Mouse (Mus musculus) gastrocnemius, postnatal 4 days (tissue): ENCODE measurements around the gene Gria1. TPM values are rescaled to one million over a fixed set of nuclear protein-coding genes. Genes with fewer than 3 reads are reported as not detected.

Experiments used
- DNase-seq, 2 experiments: peaks; one replicate each; pipeline ENCODE4 v3.0.0; 2021 to 2022; ENCODE audit warnings: low spot score in 2 of 2, mixed read lengths in 2 of 2
- long read RNA-seq, 2 experiments: library from polyadenylated mRNA; stranded (forward); transcript quantifications; one replicate each; pipeline ENCODE4 v2.0.0; 2021
- total RNA-seq, 2 experiments: library from RNA; stranded (reverse); gene quantifications; 2 replicates each; pipeline ENCODE4 v1.2.3; 2021

Gria1 gene
- under 1 TPM; 0.20 to 0.21 TPM for total RNA-seq
- long read RNA-seq, experiment 1 = 0 reads
- long read RNA-seq, experiment 2, full-length matches to known transcripts = 1 of 1 reads
- long read RNA-seq, experiment 2, partial matches to known transcripts = 0 of 1 reads
- long read RNA-seq, experiment 2, other reads (novel, unspliced or antisense) = 0 of 1 reads

DNA sequence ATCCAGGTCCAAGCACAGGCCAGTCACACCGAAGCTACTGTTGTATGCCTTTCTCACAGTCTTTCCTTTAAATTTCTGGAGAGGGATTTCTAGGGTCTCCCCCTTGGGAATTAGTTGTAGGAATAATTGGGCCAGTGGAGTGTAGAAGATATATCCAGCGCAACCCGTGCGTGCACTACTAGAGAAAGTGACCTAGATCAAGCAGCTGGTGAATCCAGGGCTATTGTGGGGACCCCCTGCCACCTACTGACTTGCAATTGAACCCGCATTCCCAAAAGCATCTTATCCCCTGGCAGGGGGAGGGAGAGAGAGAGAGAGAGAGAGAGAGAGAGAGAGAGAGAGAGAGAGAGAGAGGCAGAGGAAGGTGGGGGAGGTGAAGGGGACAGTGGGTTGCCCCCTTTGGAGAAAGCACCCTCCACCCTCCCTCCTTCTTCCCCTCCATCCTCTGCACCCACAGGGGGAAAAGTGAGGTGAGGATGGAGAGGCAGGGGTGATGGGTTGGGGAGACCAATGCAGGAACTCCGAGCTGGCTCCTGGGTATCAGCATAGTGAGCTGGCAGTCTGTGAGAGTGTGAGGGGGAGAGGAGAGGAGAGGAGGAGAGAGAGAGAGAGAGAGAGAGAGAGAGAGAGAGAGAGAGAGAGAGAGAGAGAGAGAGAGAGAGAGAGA lies at the start of gene Gria1:
TSS of gene Gria1 (plus strand) at position 364 of the 667 bp plus-strand sequence.
- no peak for DNase-seq

DNA sequence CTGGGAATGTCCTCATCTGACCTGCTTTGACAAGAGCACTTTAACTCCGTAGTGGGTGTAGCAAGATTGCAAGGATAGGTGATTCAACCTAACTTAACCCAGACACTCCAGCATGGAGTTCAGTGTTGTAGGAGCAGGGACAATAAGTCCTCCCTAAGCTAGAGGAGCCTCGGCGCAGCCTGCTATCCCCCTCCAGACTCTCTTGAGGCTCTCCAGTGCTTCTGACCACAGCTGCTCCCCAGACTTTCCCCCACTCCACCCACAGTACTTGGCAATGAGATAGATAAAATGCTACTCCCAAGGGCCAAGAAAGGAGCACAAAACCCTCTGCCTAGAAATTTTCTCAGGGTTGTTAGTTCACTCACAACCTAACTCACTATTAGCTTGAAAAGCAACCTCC lies 49.4 kb upstream of the Gria1 start:
- no peak for DNase-seq

DNA sequence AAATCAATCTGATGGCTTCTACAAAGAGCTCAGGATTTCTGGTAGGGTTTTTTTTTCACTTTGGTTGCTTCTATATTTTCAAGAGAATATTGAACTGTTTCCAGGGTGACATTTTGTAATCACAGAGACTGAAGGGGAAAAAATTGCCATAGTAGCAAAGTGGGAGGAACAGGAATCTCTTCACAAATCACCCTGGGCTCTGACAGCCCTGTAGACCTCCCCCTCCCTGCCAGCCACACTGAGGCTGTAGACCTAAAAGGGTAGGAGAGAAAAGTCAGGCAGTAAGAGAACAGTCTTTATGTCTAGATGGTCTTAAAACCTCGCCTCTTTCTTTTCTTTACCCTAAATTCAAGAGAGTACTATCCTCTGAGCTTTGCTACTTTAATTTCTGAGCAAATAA lies 38.4 kb upstream of the Gria1 start:
- DNase-seq = no peak

DNA sequence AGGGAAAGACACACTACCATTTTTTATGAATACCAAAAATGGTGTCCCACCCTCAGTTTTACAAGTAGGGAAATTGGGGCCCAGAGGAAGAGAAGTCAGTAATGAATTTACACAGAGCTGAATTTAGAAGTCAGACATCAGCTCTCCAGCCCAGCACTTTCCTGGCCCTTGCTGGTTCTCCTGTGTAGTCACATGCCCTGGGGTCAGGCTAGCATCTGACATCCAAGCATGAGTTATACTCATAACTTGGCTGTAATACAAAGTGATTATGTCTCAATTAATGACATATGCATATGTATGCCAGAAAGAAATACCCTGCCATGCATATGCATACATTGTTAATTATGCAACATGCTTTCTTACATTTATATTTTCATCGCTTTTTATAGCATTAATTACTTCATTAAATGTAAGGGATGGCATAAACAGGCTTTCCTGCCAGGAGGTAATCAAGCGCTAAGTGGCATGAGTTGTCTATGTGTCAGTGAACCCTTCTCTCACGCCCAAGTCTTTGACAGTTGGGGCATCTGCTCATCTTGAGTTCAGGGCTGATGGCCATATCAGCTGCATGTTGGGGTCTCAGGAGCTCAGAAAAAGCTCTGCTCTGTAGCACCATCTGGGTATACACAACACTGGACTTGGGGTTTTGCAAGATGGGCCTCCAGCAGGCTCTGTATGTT lies 26.7 kb upstream of the Gria1 start:
- no peak for DNase-seq

DNA sequence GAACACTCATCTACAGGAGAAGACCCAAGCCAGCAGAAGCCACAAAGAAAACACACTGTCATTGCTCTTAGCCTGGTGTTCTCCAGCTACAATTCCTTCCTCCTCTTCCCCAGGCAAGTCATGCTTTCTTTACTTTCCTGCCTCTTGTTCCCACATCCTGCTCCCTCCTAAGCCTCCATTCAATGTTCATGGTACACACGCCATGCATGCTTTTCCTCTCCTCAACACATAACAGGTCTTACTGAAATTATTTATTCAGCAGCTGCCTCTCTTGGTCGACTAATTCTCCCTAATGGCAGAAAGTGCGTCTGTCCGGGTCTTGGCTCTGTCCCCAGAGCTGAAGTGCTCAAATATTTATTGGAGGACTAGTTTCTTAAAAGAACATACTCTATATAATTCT lies 25.7 kb upstream of the Gria1 start:
- no peak for DNase-seq

DNA sequence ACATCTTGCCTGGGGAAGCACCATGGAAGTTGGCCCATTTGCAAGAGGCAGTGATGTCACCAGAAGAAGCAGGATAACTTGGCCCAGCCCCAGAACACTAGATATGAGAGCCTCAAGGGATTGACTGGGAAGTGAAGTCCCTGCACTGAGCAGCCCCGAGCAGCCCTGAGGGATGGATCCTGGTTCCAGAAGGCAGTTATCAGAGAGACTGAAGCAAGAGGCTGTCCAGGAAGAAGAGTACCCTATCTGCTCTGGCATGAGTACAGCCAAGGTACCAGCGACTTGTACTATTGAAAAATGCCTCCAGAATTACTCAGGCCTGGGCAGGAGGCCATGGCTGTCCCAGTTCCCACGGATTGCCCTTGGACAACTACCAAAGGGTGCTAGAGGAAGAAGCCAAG lies 11.6 kb upstream of the Gria1 start:
- DNase-seq = peak in 1 of 2 experiments; percentile 19

DNA sequence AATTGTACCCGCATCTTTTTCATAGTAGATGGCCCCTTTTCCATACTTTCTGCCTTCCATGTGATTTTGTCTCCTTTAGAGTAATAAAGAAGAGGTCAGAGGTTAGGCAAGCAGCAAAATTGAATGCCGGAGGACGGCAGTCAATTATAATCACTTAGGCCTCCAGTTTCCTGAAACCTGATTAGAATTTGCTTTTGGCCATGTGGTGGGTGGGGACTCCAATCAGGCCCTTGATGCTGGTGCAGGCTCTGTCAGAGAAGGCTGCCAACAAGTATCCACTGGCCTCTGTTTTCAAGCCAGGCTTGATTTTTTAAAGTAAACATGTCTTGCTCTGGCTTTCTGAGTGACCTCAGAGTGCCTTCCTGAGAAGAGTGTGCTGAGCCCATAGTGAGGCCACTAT lies 6.6 kb upstream of the Gria1 start:
- no peak for DNase-seq

DNA sequence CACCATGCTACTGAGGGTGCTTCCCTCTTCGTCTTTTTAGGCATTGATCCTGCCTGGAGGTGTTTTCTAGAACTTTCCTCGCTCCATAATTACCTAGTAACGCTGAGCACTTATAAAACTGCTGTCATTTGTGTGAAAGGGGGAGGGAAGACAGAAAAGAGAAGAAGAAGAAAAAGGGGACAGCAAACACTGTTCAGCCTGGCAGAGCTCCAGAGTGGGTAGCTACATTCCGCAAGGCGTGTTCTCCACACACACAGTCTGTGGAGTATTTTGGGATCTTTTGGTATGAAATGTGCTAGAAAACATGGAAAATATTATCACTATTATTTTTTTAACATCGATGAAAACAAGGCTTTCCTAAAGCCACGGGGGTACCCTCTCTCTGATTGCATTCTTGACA lies 5.8 kb upstream of the Gria1 start:
- no peak for DNase-seq

DNA sequence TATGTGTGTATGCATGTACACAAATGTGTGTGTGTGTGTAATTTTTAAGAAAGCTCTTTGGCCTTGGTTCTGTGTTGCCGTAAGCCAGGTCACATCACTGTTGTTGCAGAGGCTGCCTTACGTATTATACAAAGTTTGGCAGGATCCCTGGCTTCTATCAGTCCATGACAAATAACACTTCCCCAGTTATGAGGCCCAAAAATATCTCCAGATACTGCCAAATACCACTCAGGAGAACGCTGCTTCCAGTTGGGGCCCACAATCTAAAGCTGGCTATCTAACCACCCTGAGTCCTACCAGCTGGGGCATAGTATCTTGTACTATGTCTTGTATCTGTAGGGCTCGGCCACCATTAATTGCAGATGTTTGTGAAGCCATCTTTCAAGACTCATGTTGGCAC lies 3.4 kb upstream of the Gria1 start:
- no peak for DNase-seq

DNA sequence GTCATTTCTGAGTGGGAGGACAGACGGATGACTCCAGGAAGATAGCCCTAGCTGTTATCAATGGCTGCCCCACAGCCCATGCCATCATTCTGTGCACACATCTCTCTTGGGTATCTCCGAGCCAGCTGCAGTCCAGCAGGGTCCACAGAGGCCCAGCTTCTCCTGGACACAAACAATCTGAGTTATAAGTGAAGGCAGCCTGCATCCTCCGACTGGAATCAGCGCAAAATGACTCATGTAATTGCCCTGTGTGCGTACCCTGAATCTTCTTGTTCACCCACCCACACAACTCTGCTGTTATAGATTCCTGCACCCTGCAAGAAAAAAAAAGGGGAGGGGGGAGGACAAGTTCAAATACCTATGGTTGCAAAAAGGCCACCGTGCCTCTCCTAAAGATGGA lies 576 bp upstream of the Gria1 start:
- DNase-seq = no peak

DNA sequence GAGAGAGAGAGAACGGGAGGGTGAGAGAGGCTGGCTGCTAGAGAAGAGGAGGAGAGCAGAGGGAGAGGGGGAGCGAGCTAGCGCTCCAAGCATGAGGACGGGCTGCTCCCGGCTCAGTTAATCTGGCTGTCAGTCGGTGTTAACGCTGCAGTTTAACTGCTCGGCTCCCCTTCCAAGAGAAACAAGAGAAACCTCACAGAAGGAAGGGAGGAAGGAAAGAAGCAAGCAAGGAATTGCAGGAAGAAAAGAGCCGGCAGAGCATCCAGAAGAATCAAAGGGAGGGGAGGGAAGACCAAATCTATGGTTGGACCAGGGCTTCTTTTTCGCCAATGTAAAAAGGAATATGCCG lies 478 bp downstream of the Gria1 start:
- DNase-seq = no peak

DNA sequence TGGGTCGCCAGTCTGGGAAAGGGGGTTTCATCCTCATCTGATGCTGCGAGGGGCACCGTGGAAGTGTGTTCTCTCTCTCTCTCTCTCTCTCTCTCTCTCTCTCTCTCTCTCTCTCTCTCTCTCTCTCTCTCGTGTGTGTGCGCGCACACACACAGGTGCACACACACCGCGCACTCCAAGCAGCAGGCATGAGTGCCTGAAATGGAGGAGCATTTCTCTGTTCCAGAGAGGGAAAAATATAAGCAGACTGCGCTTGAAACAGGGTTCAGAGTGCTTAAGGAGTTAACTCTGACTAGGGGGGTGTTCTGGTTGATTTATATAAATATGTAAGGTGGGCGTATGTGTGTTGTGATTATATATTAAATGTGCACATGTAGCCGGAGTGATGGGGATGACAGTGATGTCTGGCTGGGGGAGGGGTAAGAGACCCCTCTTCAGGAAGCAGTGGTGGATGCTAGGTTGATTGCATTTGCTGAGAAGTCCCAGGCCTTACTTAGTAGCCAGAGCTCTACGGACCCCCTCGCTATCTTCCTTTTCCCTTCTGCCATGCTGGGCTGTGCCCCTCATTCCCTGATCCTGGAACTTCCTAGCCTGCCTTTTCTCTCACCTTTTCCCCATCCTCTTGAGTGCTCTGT lies 1.2 kb downstream of the Gria1 start:
- DNase-seq = no peak

DNA sequence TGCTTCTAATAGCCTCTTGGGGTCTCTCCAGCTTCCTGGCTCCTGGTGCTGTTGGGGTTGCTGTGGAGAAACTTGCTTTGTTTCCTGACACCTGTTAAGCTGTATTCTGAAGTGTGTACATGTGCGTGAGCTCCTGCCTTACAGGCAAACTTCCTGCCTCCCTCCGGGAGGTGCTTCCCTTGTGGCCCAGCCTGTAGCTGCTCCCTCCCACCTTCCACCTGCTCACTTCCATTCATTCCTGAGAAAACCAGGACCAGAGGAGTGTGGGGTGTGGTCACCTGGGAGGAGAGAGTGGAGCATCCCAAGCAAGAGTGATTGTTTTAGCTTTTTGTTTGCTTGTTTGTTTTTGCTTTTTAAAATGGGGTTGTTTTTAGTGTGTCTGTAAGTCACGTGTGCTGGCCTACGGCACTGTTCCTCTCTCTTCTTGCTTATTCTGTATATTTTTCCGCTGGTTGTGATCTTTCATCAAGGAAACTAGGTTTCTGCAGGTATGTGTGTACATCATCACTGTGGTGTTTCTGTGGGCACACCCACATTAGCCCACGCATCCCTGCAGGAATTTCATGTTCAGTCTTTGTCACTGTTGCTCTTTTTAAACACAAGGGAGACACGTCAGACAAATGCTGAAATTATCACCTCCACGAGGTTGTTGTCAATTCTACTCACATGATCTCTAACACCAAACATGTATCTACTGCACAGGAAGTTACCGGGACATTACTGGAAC lies 2.4 kb downstream of the Gria1 start:
- DNase-seq = no peak

DNA sequence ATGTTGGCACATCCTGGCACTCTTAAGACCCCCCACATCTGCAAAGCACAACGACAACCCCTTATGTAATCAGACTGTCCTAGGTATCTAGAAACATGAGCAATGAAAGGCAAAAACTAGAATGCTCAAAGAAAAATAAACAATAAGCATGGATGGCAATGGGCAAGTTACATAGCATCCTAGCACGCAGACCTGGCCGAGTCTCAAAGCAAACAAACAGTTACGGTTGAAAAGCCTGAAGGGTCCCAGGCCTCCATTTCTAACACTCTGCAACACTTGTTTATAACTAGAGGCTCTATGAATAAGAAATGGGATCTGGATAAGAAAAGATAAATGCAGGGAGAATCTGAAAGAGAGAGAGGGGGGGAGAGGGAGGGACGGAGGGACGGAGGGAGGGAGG lies 3.2 kb downstream of the Gria1 start:
- DNase-seq = no peak

DNA sequence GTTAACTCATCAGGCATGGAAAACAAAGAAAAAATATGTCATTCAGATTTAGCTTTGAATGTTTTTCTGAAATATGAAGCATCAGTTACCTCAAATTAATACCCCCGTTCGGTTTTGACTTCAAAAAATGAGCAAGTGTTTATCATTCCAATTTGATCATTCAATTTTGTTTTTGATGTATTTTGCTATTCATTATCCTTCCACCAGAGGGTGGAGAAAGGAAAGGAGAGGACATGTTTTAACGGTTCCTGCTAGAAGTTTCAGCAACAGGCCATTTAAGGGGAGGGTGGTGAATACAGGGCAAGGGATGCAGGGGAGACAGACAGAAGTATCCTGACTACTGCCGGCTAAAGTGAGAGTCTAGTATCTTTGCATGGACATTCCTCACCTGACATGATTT lies 7.3 kb downstream of the Gria1 start:
- no peak for DNase-seq

DNA sequence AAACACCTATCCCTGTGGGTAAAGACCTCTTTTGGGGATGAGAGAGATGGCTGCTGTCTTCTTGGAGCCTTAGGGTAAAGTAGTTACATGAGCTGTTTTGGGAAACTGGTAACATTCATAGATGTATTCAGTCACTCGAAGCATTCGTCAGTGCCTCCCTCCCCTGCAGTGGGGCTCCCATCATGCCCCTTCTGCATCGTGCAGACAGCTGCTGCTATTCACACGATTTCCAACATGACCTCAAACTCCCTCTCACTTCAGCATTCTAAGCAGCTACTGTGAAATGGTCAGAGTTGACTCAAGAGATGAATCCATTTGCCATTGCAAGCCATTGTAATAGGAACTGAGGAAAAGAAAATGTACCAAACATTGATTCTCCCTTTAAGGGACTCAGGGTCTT lies 11.2 kb downstream of the Gria1 start:
- DNase-seq = no peak

DNA sequence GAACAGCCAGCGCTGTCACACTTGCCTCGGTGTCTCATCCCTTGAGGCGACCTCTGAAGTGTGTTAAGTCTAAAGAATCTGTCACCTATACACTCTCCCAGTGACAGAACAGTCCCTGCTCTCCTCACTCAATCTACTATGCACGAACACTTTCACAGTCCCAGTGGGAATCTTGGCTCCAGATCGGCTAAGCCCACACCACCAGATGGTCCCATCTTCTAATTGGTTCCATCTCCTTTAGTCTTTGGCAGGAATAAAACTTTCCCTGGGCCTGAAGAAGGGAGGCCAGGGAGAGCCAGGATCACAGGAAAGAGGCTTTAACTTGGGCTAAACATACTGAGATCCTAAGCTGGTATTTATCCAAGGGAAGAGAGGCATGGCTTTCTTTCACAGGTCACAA lies 19.3 kb downstream of the Gria1 start:
- no peak for DNase-seq

DNA sequence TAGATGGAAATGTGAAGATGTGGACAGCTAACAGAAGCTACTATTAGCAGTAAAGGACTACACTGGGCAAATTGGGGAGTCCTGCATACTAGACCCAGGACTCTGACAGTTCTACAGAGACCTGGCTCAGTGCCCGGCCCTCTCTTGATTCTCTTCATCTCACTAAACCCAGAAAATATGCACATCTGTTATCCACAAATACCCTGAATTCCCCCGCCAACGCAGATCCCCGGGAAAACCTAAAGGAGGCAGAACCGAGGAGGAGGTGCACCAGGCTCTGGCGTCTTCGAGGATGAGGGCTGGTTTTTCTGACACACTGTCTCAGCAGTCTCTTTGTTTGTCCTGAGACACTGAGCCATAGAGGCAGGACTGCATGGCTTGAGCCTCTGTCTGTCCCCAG lies 27.6 kb downstream of the Gria1 start:
- DNase-seq = peak; percentile 17 to 36

DNA sequence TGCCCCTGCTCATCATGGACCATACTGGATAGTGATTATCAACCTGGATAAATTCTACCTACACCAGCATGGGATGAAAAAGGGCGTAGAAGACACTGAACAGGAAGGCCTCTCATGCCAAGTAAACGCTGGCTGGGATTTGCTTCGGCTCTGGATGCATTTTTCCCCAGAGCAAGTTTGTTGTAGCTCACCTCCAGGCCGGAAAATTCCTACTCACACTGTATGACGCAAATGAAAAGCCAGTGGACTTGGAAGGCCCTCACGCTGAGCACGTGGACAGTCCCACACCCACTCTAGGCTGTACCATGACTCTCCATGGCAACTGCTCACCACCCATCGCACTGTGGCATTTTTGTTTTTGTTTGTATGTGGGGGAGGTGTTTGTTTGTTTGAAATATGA lies 28.1 kb downstream of the Gria1 start:
- no peak for DNase-seq

DNA sequence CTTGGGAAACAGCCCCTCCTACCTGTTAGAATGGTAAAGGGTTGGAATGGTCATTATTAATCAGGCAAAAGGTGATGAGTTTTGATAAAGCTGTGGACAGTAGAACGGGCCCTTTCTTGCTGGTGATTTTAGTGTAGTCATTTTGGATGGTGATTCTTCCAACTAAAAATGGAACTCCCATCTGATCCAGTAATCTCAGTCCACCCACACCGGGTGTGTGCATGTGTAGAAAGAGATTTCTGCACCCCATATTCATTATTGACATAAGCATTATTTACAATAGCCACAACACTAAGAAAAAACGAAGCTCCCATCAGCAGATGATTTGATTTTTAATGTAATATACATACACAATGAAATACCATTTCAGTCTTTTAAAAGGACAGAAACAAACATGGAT lies 30.9 kb downstream of the Gria1 start:
- no peak for DNase-seq

DNA sequence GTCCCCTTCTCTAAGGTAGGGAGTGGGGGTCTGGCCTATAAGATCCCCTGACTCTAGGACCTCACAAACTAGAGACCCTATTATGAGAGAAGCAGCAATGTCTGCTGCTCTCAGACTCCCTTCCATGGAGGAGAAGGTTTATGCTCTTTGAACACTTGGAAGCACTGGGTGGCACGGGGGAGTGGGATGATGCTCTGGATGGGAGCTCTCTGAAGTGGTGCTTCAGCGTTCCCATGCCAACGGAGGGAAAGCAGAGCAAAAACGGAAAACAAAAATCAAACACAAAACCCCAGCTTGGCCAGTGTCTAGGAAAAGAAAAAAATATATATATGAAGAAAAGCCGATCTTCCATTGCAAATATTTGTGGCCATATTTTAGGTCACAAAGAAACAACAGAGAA lies 33.0 kb downstream of the Gria1 start:
- DNase-seq = no peak
